Mouse (Mus musculus) yolk sac, embryonic 10.5 days (tissue): ENCODE measurements around the gene Oxsm.

ENCODE experiments used
- DNase-seq: peaks from one replicate; pipeline ENCODE4 v3.0.0-alpha.2; 2017; ENCODE audit warnings: low spot score

Oxsm gene

DNA sequence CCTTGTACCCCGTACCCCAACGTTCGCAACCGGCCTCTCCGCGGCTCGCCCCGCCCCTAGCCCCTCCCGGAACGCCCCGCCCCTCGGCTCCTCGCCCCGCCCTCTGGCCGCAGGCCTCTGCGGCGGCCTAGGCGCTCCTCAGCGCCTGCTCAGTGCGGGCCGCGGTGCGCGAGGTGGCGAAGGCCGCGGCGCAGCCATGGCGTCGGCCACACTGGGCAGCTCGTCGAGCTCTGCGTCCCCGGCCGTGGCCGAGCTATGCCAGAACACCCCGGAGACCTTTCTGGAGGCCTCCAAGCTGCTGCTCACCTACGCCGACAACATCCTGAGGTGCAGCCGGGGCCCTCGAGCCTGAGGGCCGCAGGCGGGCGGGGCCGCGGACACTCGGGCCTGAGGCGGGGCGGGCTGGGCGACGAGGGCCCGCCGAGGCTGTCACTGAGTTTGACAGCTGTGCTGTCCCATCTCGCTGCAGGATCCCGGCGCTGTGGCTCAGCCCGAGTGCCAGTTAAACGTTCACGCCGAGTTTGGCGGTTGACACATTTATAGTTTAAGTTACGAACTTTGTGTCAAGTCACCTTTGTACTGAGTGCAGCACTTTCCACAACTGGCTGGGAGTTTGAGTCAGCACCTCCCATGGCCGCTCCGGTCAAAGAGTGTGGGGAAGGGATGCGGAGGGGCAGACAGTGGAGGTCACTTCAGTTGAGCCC is at the start of gene Oxsm, which contains the start of gene Ngly1:
Oxsm (minus strand) TSS at position 638 of the 704 bp plus-strand sequence.
Ngly1 (plus strand) TSS at position 110 of the 704 bp plus-strand sequence.
- peak; percentile 87 for DNase-seq

DNA sequence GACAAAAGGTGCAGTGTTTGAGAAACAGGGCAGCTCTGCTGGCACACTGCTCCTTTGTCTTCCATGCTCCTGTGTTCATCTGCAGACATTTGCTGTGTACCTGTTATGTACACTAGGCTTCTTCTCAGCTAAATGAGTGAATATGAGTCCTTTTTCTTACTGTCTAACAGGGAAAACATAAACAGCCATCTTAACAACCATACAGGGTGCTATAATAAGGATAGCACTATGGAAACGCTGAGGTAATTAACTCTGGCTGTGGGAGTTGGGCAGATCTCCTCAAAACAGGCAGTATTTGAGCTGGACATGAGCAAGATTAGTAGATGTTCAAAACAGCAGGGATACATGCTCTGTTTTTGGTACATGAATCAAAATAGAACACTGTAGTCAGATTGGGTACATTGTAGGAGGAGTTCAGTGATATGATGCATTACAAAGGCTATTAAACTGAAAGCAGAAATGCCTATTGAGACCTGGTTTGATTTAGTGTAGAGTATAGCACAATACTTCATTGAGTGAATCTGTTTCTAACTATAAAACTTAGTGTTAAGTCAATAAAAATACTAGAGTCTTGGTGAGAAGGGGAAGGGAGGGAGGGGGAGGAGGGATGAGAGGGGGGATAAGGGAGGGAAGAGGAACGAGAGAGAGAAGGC is 47.3 kb upstream of the Oxsm start:
- DNase-seq, result no peak

DNA sequence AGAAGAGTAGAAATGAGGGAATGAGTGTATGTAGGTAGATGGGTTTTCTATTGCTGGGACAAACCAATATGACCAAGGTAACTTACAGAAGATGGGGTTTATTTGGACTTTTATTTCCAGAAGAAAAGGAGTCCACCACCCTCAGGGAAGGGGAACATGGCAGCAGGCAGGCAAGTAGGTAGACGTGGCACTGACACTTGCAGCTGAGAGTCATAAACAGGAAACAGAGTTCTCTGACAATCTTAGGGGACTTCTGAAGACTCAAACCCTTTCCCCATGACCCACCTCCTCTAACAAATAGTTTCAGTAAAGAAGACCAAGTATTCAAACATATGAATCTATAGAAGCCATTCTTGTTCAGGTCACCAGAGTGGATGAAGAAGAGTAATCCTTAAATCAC is 44.3 kb upstream of the Oxsm start:
- no peak for DNase-seq

GRCm38 (mm10) chr14:16293015-16293414 is 43.4 kb upstream of the Oxsm start:
- no peak for DNase-seq

GRCm38 (mm10) chr14:16292371-16292770 is 42.8 kb upstream of the Oxsm start:
- DNase-seq, result no peak

GRCm38 (mm10) chr14:16283966-16284365 is 34.4 kb upstream of the Oxsm start:
- no peak for DNase-seq

DNA sequence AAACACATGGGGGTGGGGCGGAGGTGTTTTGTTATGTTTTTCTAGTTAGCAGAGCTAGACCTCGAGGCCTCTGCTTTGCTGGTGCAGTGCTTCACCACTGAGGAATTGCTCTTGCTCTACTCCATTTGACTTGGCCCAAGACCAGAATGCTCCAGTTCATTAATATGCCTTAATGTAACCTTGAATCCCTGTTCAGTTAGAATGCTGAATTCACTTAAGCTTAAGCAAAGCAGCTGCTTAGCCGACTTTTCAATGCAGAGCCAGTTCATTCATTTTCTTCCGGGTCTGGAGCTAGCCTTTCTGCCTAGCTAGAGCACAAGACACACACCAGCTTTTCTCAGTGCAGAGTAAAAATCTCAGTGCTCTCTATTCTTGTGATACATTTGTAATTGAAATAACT is 29.6 kb upstream of the Oxsm start:
- DNase-seq, result no peak

GRCm38 (mm10) chr14:16273677-16274076 is 24.1 kb upstream of the Oxsm start:
- no peak for DNase-seq

- no peak for DNase-seq
These were observed 20.2 kb upstream of the Oxsm start for GRCm38 (mm10) chr14:16269776-16270175.

DNA sequence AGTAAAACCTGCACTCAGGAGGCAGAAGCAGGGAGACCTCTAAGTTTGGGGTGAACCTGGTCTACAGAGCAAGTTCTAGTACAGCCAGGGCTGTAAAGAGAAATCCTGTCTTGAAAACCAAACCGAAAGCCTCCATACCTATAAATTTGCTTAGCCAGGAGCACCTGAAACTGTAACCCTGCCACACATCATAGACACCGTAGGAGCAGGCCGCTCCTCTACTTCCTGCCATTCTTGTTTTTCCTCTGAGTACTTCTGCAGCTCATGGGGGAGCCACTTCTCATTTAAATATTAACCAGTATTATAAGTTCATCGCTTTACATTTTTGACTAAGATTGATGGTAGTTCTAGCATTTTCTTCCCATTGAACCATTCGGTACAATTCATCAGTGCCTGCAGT is 17.4 kb upstream of the Oxsm start:
- DNase-seq, result no peak

GRCm38 (mm10) chr14:16261869-16262268 is 12.3 kb upstream of the Oxsm start:
- no peak for DNase-seq

DNA sequence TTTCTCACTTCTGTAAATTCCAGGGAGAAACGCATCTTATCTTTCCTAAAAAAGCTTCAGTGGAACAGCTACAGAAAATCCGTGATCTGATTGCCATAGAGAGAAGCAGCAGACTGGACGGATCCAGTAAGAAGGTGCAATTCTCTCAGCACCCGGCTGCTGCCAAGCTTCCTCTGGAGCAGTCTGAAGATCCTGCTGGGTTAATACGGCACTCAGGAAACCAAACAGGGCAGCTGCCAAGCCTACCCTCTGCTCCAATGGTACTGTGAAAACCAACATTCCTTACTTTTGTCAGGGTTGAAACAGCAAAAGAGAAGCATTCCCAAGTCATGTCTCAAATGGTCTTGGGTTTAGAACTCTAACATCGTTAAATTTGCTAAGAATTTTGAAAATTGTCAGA is 10.9 kb upstream of the Oxsm start:
- DNase-seq, result no peak

DNA sequence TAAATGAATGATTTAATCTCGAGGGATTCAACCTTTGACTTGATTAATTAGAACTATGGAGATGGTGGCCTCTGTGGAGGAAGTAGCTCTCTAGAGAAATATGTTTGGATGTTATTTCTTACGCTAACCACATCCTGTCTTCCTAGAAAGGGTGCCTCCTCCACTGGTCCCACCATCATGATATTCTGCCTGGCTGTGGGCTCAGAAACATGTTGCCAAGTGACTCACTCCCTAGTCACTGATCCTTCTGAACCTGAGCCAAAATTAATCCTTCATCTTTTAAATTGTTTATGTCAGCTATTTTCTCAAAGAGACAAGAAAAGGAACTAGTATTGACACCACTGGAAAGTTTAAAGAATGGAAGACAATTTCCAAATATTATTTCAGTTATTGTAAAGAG is 6.6 kb upstream of the Oxsm start:
- DNase-seq, result no peak

DNA sequence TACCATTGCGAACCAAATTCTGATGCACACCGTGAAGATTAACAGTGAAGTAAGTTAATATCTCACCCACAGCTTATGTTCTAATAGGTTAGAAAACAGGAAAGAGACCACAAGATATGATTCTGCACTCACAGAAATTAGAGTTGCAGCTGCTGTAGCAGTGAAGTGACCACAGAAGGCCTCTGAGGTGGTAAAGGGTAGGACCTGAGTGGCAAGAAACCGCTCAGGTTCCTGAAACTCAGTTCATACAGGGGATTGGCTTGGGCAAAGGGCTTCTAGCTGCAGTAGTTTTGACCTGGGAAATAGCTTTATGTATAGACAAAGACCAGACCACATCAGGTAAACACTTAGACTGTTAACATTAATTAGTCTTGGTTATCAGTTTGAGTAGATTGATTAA is 6.1 kb upstream of the Oxsm start:
- no peak for DNase-seq

- no peak for DNase-seq
These were observed 491 bp upstream of the Oxsm start for GRCm38 (mm10) chr14:16250099-16250498.

DNA sequence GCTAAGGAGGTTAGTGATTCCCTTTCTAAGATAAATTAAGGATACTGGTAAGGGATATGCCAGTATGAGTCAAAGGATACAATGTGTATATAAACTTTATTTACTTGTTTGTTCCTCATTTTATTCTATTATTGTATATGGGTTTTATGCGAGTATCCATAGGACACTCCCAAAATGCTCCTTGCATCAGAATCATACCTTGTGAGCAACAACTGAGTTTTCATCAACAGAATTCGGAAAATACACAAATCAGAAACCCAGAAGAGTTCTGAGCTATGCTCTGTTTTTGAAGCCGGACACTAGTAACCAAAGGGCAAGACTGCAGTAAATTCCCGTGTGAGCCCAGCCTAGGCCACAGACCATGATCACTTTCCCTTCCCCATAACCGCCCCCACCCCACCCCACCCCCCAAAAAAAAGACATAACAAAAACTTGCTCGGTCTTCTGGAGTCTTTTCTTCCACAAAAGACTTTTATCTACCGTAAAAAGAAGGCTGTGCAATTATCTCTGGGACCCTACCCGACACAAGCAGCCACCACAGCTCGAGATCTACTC is 928 bp downstream of the Oxsm start:
- no peak for DNase-seq

GRCm38 (mm10) chr14:16248135-16248534 is 1.5 kb downstream of the Oxsm start:
- no peak for DNase-seq

DNA sequence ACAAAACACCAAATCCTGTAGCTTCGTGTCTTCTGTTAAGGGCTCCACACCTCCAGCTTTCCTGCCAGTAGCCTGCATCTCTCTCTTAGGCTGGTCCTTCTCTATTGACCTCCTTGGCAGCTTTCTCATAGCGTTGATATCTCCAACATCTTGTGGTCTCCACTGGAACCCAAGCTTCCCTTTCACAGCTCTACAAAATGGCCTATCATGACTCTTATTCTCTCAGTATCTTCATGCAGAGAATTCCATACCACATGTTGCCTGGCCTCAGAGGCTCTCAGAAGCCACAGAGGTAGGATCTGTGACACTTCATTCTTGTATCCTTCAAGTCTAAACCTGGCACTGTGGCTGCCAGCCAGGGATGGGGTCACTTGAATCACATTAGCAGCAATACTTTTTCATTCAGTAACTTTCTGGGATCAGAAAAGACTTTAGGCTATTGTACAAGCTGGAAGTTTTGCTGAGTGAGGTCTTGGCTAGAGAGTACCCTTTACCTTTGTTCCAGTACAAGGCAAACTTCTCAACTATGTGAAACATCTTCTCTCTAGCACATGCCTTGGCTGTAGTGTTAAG is 3.2 kb downstream of the Oxsm start:
- no peak for DNase-seq

DNA sequence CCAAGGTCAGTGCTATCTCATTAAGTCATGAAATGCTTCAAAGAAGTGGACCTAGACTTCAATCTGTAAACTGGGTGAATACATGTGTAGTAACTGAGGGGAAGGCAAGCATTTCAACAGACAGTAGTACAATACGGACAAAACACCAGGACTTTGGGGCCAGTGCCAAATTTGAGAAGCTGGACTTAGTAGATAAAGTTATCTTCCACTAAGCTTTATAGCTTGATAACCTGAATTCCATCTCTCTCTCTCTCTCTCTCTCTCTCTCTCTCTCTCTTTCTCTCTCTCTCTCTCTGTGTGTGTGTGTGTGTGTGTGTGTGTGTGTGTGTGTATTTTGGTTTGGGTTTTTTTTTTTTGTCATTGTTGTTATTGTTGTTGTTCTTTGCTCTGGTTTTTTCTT is 4.5 kb downstream of the Oxsm start:
- no peak for DNase-seq

DNA sequence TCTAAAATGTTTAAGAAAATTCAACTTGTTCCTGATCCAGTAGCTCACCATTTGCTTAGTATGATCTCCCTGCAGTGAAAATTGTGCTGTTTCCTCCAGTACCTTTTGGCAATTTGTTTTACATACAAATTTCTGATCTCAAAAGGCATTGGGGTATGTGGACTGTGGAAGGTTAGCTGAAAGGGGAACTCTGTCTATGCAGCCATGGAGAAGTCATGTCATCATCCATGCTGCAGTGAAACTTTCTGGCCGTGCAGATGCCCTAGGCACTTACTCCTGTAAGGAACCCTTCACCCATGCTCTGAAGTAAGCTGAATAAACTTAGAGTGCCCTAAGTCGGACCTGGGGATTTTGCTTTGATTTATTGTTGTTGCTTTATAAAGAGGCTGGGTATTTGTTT is 5.2 kb downstream of the Oxsm start:
- DNase-seq, result no peak

GRCm38 (mm10) chr14:16243603-16244209 is 5.9 kb downstream of the Oxsm start:
- peak; percentile 73 for DNase-seq

DNA sequence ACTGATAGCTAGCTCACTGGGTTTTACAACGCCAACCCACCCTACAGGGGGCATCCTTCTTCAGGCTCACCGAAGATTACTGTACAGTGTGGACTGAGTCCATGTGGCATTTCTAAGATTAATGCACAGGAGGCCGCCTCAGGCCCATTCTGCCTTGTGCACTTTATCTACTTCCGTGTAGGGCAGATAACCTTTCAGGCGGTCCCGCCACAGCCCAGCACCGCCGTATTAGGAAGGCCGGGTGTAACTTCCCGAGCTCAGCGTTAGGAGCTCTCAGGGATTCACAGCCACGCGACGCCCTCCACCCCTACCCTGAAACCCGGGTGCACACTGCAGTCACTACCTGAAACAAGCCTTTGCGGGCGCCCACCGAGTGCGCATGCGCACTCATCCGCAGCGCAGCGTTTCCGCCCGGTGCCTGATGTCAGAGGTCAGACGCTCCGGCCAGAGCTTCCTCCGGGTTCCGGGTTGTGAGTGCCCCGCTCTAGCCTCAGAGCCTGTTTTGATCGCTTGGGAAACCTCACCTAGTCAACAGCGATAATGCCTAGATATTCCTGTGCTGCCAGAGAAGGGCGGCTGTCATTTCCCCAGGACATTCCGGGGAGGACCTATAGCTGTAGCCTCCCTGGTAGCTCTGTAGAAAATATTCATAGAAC is 6.5 kb downstream of the Oxsm start:
- DNase-seq, result peak; percentile 91
